Mouse (Mus musculus) fibroblast of lung, adult 2 months (primary cell): Measurements from ENCODE around the gene Gsk3b.
"Not testable (repeated sequence)": the region's sequence is repeated elsewhere in the genome, so short reads cannot be mapped to it uniquely, and the experiment has no call there.

Source experiments
- DNase-seq: peaks from one replicate; pipeline ENCODE4 v3.0.0-alpha.2; 2011; ENCODE audit warnings: low read depth

The Gsk3b gene

GRCm38 (mm10) chr16:38100569-38100968, 11.8 kb downstream of the Gsk3b start:
- DNase-seq = no peak

DNA sequence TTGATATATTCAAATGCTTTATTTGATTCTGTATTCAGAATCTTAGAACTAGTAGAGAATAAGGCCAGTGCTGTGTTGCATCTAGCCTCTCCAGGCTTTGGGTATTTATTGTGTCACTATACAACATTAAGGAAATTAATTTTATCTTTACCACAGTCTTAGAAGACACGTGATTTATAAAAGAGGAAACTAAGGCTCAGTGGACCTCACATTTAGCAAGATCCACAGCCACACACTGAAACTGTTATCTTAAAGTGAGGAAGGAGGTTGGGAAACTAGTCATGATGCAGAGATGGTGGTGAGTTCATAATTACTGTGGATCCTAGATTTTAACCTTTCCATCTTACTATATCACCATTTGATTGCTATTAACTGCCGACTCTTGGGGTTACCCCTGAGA, 16.7 kb downstream of the Gsk3b start:
- no peak for DNase-seq

GRCm38 (mm10) chr16:38106542-38106941, 17.7 kb downstream of the Gsk3b start:
- no peak for DNase-seq

- DNase-seq = no peak
Measured at GRCm38 (mm10) chr16:38110001-38110400, 21.2 kb downstream of the Gsk3b start.

- no peak for DNase-seq
Measured at GRCm38 (mm10) chr16:38110575-38110974, 21.8 kb downstream of the Gsk3b start.

GRCm38 (mm10) chr16:38114074-38114473, 25.3 kb downstream of the Gsk3b start:
- no peak for DNase-seq

- not testable (repeated sequence) for DNase-seq
Measured at GRCm38 (mm10) chr16:38117909-38118308, 29.1 kb downstream of the Gsk3b start.

DNA sequence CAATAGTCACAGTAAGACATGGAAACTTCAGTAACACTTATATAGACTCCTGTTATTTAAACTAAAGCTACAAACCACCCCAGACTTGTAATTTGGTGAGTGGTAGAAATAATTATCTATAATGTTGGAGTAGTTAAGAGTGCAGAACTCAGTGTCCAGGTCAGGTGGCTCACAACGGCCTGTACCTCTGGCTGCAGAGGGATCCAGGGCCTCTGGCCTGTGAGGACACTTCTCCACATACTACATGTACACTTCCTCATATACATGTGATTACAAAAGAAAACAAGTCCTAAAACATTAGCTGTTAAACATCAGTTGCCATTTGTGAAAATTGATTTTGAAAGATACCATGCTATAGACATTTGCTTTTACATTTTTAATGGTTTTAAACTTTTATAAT, 29.9 kb downstream of the Gsk3b start:
- no peak for DNase-seq

- DNase-seq = no peak
Measured at GRCm38 (mm10) chr16:38119286-38119685, 30.5 kb downstream of the Gsk3b start.

DNA sequence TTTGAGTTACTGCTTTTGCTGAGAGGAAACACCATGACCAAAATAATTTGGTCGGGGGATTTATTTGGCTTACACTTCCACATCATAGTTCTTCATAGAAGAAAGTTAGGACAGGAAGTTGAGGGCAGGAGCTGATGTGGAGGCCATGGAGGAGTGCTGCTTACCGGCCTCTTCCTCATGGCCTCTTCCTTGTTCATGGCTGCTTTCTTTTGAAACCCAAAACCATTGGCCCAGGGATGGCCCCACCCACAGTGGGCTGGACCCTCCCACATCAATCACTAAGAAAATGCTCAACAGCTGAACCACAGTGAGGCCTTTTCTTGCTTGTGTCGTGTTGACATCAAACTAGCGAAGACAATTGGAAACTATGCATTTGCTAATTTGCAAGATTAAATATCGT, 40.4 kb downstream of the Gsk3b start:
- DNase-seq = no peak

GRCm38 (mm10) chr16:38131041-38131440, 42.2 kb downstream of the Gsk3b start:
- DNase-seq = no peak

- no peak for DNase-seq
Measured at GRCm38 (mm10) chr16:38131756-38132155, 43.0 kb downstream of the Gsk3b start.

GRCm38 (mm10) chr16:38132210-38132609, 43.4 kb downstream of the Gsk3b start:
- no peak for DNase-seq

GRCm38 (mm10) chr16:38137296-38137695, 48.5 kb downstream of the Gsk3b start:
- peak; percentile 9 for DNase-seq

GRCm38 (mm10) chr16:38144898-38145297, 56.1 kb downstream of the Gsk3b start:
- no peak for DNase-seq

DNA sequence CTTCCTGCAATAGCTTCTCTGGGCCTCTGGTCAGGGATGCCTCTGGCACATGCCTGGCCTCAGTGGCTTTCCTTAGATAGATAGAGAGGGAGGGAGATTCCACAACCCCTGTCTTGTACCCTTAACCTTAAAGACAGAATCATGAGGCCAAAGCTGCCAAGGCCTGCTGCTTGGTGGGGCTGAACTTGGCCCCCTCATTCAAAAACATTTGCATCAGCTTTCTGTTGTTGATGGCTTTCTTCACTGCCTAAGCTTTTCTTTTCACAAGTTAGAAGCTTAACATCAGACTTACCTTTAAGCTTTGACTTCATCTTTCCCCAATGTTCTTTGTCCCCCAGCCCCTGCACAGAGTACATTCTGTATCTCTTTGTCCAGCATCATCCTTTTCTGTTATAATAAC, 61.8 kb downstream of the Gsk3b start:
- no peak for DNase-seq

DNA sequence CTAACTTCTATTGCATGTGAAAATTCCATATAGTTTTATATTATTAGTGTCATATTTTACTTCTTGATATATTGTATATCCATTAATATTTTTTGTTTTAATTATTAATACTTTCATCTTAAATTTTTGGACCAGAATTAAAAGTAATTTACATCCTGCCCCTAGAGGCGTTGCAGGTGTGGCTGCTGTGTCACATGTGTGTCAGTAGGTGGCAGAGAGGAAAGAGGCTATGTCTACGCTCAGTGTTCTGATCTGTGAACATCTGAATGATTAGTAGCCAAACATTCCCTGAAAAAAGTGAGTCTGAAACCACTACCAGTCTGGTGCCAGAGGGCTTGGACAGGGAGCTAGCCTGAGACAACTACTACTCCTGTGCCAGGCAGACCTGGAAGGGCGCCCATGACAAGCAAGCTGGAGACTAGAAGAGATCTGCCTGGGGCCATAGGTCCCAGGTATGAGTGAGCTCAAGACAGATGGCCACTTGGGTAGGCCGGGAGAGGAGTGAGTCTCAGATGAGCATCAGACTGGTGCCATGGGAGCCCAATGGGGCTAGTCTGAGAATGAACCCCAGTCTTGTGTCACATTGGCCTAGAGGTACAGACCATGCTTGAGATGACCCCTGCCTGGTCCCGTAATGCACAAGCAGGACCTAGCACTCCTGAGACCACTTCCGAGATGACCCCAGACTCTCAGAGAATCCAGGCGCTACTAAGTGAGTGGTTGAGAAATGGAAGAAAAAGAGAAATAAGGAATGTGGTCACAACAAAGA, 69.2 kb downstream of the Gsk3b start:
- no peak for DNase-seq

DNA sequence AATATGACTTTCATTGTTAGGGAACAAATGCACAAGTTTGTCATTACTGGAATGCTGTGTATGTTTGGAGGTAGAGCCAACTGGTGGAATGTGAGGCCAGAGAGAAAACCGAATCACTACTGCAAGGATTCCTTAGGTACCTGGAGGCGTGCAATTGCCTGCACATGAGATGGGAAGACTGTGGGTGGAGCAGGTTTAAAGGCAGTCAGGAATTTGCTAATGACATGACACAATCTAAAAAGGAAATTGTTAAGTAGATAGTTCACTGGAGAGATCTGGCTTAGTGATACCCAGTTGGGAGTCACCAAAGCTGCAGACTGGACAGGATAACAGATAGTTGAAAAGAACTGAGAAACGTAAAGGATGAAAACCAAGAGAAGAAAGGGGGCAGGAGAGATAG, 73.2 kb downstream of the Gsk3b start:
- DNase-seq = no peak

DNA sequence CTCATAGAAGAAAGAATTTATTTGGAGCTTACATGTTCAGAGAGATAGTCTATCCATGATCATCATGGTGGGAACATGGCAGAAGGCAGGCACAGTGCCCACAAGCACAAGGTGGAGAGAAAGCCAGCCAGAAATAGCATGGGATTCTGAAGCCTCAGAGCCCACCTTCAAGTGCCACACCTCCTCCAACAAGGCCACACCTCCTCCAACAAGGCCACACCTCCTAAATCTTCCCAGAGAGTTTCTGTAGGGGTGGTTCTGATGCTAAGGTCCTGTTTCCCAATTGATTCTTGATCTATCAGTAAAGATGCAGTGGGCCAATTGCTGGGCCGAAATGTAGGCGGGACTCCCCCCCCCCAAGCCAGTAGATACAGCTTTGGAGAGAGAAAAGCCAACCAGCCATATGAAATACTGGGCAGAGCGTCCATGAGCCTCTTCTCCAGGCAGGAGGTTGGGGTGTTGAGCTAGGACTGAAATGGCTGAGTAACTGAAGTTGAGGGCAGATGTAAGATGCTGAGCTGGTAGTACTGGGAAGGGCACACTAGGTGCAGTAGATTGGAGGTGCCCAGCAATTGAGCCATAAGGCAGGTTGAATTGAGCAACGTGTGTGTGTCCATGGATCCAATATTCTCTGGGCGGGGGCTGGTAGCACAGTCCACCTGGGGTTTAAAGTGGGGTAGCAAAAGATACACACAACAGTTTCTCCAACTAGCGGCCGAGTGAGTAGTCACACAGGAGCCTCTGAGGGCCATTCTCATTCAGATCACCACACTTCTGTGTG, 76.2 kb downstream of the Gsk3b start:
- DNase-seq = no peak

GRCm38 (mm10) chr16:38168971-38169370, 80.2 kb downstream of the Gsk3b start:
- no peak for DNase-seq

DNA sequence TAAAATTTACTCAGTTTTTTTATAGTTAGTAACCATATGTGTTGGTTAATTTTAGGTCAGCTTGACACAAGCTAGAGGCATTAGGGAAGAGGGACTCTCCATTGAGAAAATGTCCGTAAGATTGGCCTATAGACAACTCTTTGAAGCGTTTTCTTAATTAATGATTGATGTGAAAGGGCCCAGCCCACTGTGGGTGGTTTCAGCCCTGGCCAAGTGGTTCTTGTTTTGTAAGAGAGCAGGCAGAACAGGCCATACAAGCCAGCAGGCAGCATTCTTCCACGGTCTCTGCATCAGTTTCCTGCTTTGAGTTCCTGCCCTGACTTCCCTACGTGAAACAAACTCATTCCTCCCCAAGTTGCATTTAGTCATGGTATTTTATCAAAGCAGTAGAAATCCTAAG, 90.3 kb downstream of the Gsk3b start:
- no peak for DNase-seq

GRCm38 (mm10) chr16:38181421-38181820, 92.6 kb downstream of the Gsk3b start:
- no peak for DNase-seq

GRCm38 (mm10) chr16:38184657-38185269, 96.0 kb downstream of the Gsk3b start:
- DNase-seq = no peak
